Mouse (Mus musculus) midbrain, postnatal 0 days (tissue): ENCODE data around the gene Gm11568. TPM values are rescaled to one million over a fixed set of nuclear protein-coding genes. Genes with fewer than 3 reads are reported as not detected.

Experiments
- ATAC-seq: fragments of 200-750 bp; cut with Nextera tagmentation; 2 replicates; pipeline ENCODE4 v1.8.0; 2017; ENCODE audit warnings: moderate number of reproducible peaks, mild to moderate bottlenecking, moderate TSS enrichment, moderate library complexity; ENCODE audit not compliant: low FRiP score
- DNase-seq: peaks from one replicate; pipeline ENCODE4 v3.0.0-alpha.2; 2015; ENCODE audit warnings: low spot score
- H3K27ac ChIP-seq: fragments of 300-500 bp; sonication (generic); 2 replicates; pipeline ENCODE4 v1.5.1; 2014; ENCODE audit warnings: low read depth, mild to moderate bottlenecking, low read length, mixed read lengths
- H3K27me3 ChIP-seq: fragments of 300-500 bp; sonication (generic); 2 replicates; pipeline ENCODE4 v1.6.1; 2014; ENCODE audit warnings: low read length, control low read depth, mixed read lengths; ENCODE audit not compliant: insufficient read depth
- H3K36me3 ChIP-seq: fragments of 300-500 bp; sonication (generic); 2 replicates; pipeline ENCODE4 v1.6.1; 2014; ENCODE audit warnings: low read length, control low read depth, mixed read lengths; ENCODE audit not compliant: insufficient read depth
- H3K4me1 ChIP-seq: fragments of 300-500 bp; sonication (generic); 2 replicates; pipeline ENCODE4 v1.6.1; 2014; ENCODE audit warnings: mild to moderate bottlenecking, control low read depth, antibody characterized with exemption, low read length, mixed read lengths; ENCODE audit not compliant: insufficient read depth
- H3K4me2 ChIP-seq: fragments of 300-500 bp; sonication (generic); 2 replicates; pipeline ENCODE4 v1.6.1; 2014; ENCODE audit warnings: low read depth, mild to moderate bottlenecking, low read length, mixed read lengths; ENCODE audit not compliant: poor library complexity, severe bottlenecking
- H3K4me3 ChIP-seq: fragments of 300-500 bp; sonication (generic); 2 replicates; pipeline ENCODE4 v1.5.1; 2014; ENCODE audit warnings: low read depth, mild to moderate bottlenecking, low read length, moderate library complexity
- H3K9ac ChIP-seq: fragments of 300-500 bp; sonication (generic); replicated peaks from 2 replicates; pipeline ENCODE4 v1.6.1; 2014; ENCODE audit warnings: mild to moderate bottlenecking, low read length, moderate library complexity, mixed read lengths; ENCODE audit not compliant: poor library complexity, severe bottlenecking
- H3K9me3 ChIP-seq: fragments of 300-500 bp; sonication (generic); 2 replicates; pipeline ENCODE4 v1.6.1; 2016; ENCODE audit warnings: low read length, control low read depth
- CTCF ChIP-seq: IDR thresholded peaks from 2 replicates; pipeline ENCODE4 v1.5.1; 2016; ENCODE audit warnings: antibody characterized with exemption, mild to moderate bottlenecking
- WGBS: fragments of 180-500 bp; shearing (Covaris S2); extraction: QIAGEN DNeasy Blood & Tissue Kit; methylation state at CpG from one replicate; pipeline ENCODE4 v1.1.7; 2014; 5-methylcytosine and 5-hydroxymethylcytosine counted together
- polyA plus RNA-seq: library from polyadenylated mRNA; unstranded; fragments of >200 nt; fragmentation: Nextera tagmentation; extraction: Ambion mirVana; gene quantifications from 2 replicates; pipeline ENCODE4 v1.2.1, GENCODE M21; 2015
- total RNA-seq: library from RNA; depleted of rRNA; stranded (reverse); fragments of >200 nt; gene quantifications from 2 replicates; pipeline ENCODE4 v1.2.3, GENCODE M21; 2014; rRNA removed

Gm11568 gene
- total and polyA plus RNA-seq, 2 experiments from 2014 or later: not detected

DNA sequence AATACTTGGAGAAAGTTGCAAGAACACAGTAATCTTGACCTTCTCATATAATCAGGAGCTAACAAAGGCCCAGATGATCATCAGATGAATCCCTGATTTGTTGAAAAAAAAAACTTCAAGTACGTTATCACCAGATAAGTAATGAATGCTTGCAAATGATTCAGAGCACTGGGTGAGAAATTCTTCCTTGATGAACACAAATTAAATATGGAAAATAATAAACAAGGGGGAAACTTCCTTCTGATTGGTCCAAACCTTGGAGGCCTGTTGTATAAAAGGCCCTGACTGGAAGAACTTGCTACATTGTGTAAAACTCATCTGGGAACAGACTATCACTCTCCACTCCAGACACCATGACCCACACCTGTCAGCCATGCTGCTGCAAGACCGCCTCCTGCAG lies 49.9 kb downstream of the Gm11568 start, which contains the start of gene Krtap31-1:
Gene Krtap31-1, plus strand, starts transcription at position 301 of the 400 bp plus-strand sequence.
- Histone ChIP-seq H3K27me3 (no peaks in the 10 kb centered on the region), H3K4me3 (no peak within 1 kb of the TSS), H3K9ac (no peak within 1 kb of the TSS), H3K27ac (no peak within 1 kb of the TSS), H3K9me3 (no peaks in the 10 kb centered on the region), H3K4me2 (no peak within 1 kb of the TSS), H3K36me3 (no peaks in the 10 kb centered on the region), H3K4me1 (no peaks in the 10 kb centered on the region)
- no peak for TF ChIP-seq CTCF
- no peak for ATAC-seq
- DNase-seq: no peak
- 85% methylated on average over 2 of the region's 2 CpGs for whole genome bisulfite sequencing

Other genes with a start within 250 kb of the Gm11568 start
Only the 30 nearest of the 38 such genes appear.
- not detected in 2 replicates for gene Krtap4-7, start 213.8 kb upstream of the Gm11568 start, total RNA-seq
- gene Krtap4-7, start 213.8 kb upstream of the Gm11568 start, polyA plus RNA-seq: not detected in 2 replicates
- not detected in 2 replicates for gene Gm11555, start 207.7 kb upstream of the Gm11568 start, total RNA-seq
- not detected in 2 replicates for gene Gm11555, start 207.7 kb upstream of the Gm11568 start, polyA plus RNA-seq
- gene Gm11563, start 199.0 kb upstream of the Gm11568 start, total RNA-seq: not detected in 2 replicates
- gene Gm11563, start 199.0 kb upstream of the Gm11568 start, polyA plus RNA-seq: not detected in 2 replicates
- not detected in 2 replicates for gene Krtap4-6, start 192.0 kb upstream of the Gm11568 start, total RNA-seq
- gene Krtap4-6, start 192.0 kb upstream of the Gm11568 start, polyA plus RNA-seq: not detected in 2 replicates
- not detected in 2 replicates for gene Gm14190, start 167.2 kb upstream of the Gm11568 start, total RNA-seq
- not detected in 2 replicates for gene Gm14190, start 167.2 kb upstream of the Gm11568 start, polyA plus RNA-seq
- gene Gm14180, start 123.6 kb upstream of the Gm11568 start, total RNA-seq: not detected in 2 replicates
- not detected in 2 replicates for gene Gm14180, start 123.6 kb upstream of the Gm11568 start, polyA plus RNA-seq
- not detected in 2 replicates for gene Gm11595, start 85.0 kb upstream of the Gm11568 start, total RNA-seq
- not detected in 2 replicates for gene Gm11595, start 85.0 kb upstream of the Gm11568 start, polyA plus RNA-seq
- gene Krtap4-8, start 77.2 kb upstream of the Gm11568 start, total RNA-seq: not detected in 2 replicates
- gene Krtap4-8, start 77.2 kb upstream of the Gm11568 start, polyA plus RNA-seq: not detected in 2 replicates
- gene Krtap4-9, start 72.7 kb upstream of the Gm11568 start, total RNA-seq: not detected in 2 replicates
- gene Krtap4-9, start 72.7 kb upstream of the Gm11568 start, polyA plus RNA-seq: not detected in 2 replicates
- not detected in 2 replicates for gene Gm11596, start 64.5 kb upstream of the Gm11568 start, total RNA-seq
- gene Gm11596, start 64.5 kb upstream of the Gm11568 start, polyA plus RNA-seq: not detected in 2 replicates
- gene Gm11569, start 59.0 kb upstream of the Gm11568 start, total RNA-seq: not detected in 2 replicates
- gene Gm11569, start 59.0 kb upstream of the Gm11568 start, polyA plus RNA-seq: not detected in 2 replicates
- not detected in 2 replicates for gene Gm11554, start 53.5 kb upstream of the Gm11568 start, total RNA-seq
- not detected in 2 replicates for gene Gm11554, start 53.5 kb upstream of the Gm11568 start, polyA plus RNA-seq
- gene Krtap4-13, start 48.0 kb upstream of the Gm11568 start, total RNA-seq: not detected in 2 replicates
- not detected in 2 replicates for gene Krtap4-13, start 48.0 kb upstream of the Gm11568 start, polyA plus RNA-seq
- not detected in 2 replicates for gene Gm11564, start 42.3 kb upstream of the Gm11568 start, total RNA-seq
- not detected in 2 replicates for gene Gm11564, start 42.3 kb upstream of the Gm11568 start, polyA plus RNA-seq
- not detected in 2 replicates for gene 2300003K06Rik, start 19.9 kb upstream of the Gm11568 start, total RNA-seq
- not detected in 2 replicates for gene 2300003K06Rik, start 19.9 kb upstream of the Gm11568 start, polyA plus RNA-seq
- not detected in 2 replicates for gene Krtap4-16, start 6.3 kb upstream of the Gm11568 start, total RNA-seq
- gene Krtap4-16, start 6.3 kb upstream of the Gm11568 start, polyA plus RNA-seq: not detected in 2 replicates
- gene Gm11559, start 6.6 kb downstream of the Gm11568 start, total RNA-seq: not detected in 2 replicates
- not detected in 2 replicates for gene Gm11559, start 6.6 kb downstream of the Gm11568 start, polyA plus RNA-seq
- not detected in 2 replicates for gene Krtap9-1, start 15.5 kb downstream of the Gm11568 start, total RNA-seq
- gene Krtap9-1, start 15.5 kb downstream of the Gm11568 start, polyA plus RNA-seq: not detected in 2 replicates
- not detected in 2 replicates for gene Gm11567, start 21.3 kb downstream of the Gm11568 start, total RNA-seq
- not detected in 2 replicates for gene Gm11567, start 21.3 kb downstream of the Gm11568 start, polyA plus RNA-seq
- gene Krtap31-1, start 50.0 kb downstream of the Gm11568 start, total RNA-seq: not detected in 2 replicates
- not detected in 2 replicates for gene Krtap31-1, start 50.0 kb downstream of the Gm11568 start, polyA plus RNA-seq
- gene Gm11565, start 56.8 kb downstream of the Gm11568 start, total RNA-seq: not detected in 2 replicates
- gene Gm11565, start 56.8 kb downstream of the Gm11568 start, polyA plus RNA-seq: not detected in 2 replicates
- not detected in 2 replicates for gene Krtap31-2, start 78.4 kb downstream of the Gm11568 start, total RNA-seq
- gene Krtap31-2, start 78.4 kb downstream of the Gm11568 start, polyA plus RNA-seq: not detected in 2 replicates
- not detected in 2 replicates for gene Krtap9-5, start 90.6 kb downstream of the Gm11568 start, total RNA-seq
- gene Krtap9-5, start 90.6 kb downstream of the Gm11568 start, polyA plus RNA-seq: not detected in 2 replicates
- not detected in 2 replicates for gene Krtap29-1, start 121.1 kb downstream of the Gm11568 start, total RNA-seq
- gene Krtap29-1, start 121.1 kb downstream of the Gm11568 start, polyA plus RNA-seq: not detected in 2 replicates
- gene Krtap16-1, start 128.7 kb downstream of the Gm11568 start, total RNA-seq: not detected in 2 replicates
- not detected in 2 replicates for gene Krtap16-1, start 128.7 kb downstream of the Gm11568 start, polyA plus RNA-seq
- 0.22 and 1.4 TPM in 2 replicates for gene Krtap17-1, start 136.1 kb downstream of the Gm11568 start, total RNA-seq
- gene Krtap17-1, start 136.1 kb downstream of the Gm11568 start, polyA plus RNA-seq: 1.7 TPM in 2 replicates
- not detected in 2 replicates for gene Krt33a, start 158.3 kb downstream of the Gm11568 start, total RNA-seq
- gene Krt33a, start 158.3 kb downstream of the Gm11568 start, polyA plus RNA-seq: not detected in 2 replicates
- gene Krt33b, start 172.0 kb downstream of the Gm11568 start, total RNA-seq: not detected in 2 replicates
- 0.13 and 0.25 TPM in 2 replicates for gene Krt33b, start 172.0 kb downstream of the Gm11568 start, polyA plus RNA-seq
- gene Krt34, start 183.6 kb downstream of the Gm11568 start, total RNA-seq: not detected in 2 replicates
- gene Krt34, start 183.6 kb downstream of the Gm11568 start, polyA plus RNA-seq: not detected in 2 replicates
- 0.93 TPM in 1 of 2 replicates, not detected in the other for gene Krt31, start 192.6 kb downstream of the Gm11568 start, total RNA-seq
- not detected in 2 replicates for gene Krt31, start 192.6 kb downstream of the Gm11568 start, polyA plus RNA-seq